Mouse (Mus musculus) testis, postnatal 10 days (tissue): Measurements from ENCODE around the gene Atp8a2.
"Not testable (repeated sequence)": the region's sequence is repeated elsewhere in the genome, so short reads cannot be mapped to it uniquely, and the experiment has no call there.

ENCODE experiments used
- DNase-seq: peaks from one replicate; pipeline ENCODE4 v3.0.0; 2021; ENCODE audit warnings: low spot score

The Atp8a2 gene

GRCm38 (mm10) chr14:59843264-59843942 lies 353.6 kb downstream of the Atp8a2 start:
- DNase-seq, result no peak

GRCm38 (mm10) chr14:59839951-59840720 lies 356.8 kb downstream of the Atp8a2 start:
- DNase-seq, result no peak

GRCm38 (mm10) chr14:59838446-59839259 lies 358.3 kb downstream of the Atp8a2 start:
- not testable (repeated sequence) for DNase-seq

- not testable (repeated sequence) for DNase-seq
Observed at GRCm38 (mm10) chr14:59837691-59838241, 359.2 kb downstream of the Atp8a2 start.

- DNase-seq, result no peak
Observed at GRCm38 (mm10) chr14:59836876-59837543, 360.0 kb downstream of the Atp8a2 start.

- DNase-seq, result no peak
Observed at GRCm38 (mm10) chr14:59829580-59829979, 367.4 kb downstream of the Atp8a2 start.

GRCm38 (mm10) chr14:59827409-59827808 lies 369.6 kb downstream of the Atp8a2 start:
- DNase-seq, result no peak

- no peak for DNase-seq
Observed at GRCm38 (mm10) chr14:59820115-59820419, 376.9 kb downstream of the Atp8a2 start.

GRCm38 (mm10) chr14:59819215-59820114 lies 377.5 kb downstream of the Atp8a2 start:
- DNase-seq, result no peak

- DNase-seq, result not testable (repeated sequence)
Observed at GRCm38 (mm10) chr14:59810316-59810715, 386.7 kb downstream of the Atp8a2 start.

- DNase-seq, result no peak
Observed at GRCm38 (mm10) chr14:59809790-59810189, 387.2 kb downstream of the Atp8a2 start.

- DNase-seq, result no peak
Observed at GRCm38 (mm10) chr14:59807528-59808300, 389.3 kb downstream of the Atp8a2 start.

GRCm38 (mm10) chr14:59806910-59807309 lies 390.1 kb downstream of the Atp8a2 start:
- no peak for DNase-seq

GRCm38 (mm10) chr14:59806159-59806558 lies 390.8 kb downstream of the Atp8a2 start:
- no peak for DNase-seq

GRCm38 (mm10) chr14:59805683-59806082 lies 391.3 kb downstream of the Atp8a2 start:
- DNase-seq, result no peak

GRCm38 (mm10) chr14:59801961-59802599 lies 394.9 kb downstream of the Atp8a2 start:
- DNase-seq, result no peak

- no peak for DNase-seq
Observed at GRCm38 (mm10) chr14:59799511-59799910, 397.5 kb downstream of the Atp8a2 start.

GRCm38 (mm10) chr14:59793841-59794240 lies 403.1 kb downstream of the Atp8a2 start:
- no peak for DNase-seq
